Mouse (Mus musculus) MEL-GATA-1-ER (cell line): Measurements from ENCODE around the gene Bhlhe40.
A peak's percentile ranks its signal among the peaks of the same experiment; 100 is the strongest.

Source experiments
- DNase-seq: peaks from one replicate; pipeline ENCODE4 v3.0.0-alpha.2; 2012; ENCODE audit warnings: low read depth; ENCODE audit errors: extremely low read depth

Bhlhe40 gene

DNA sequence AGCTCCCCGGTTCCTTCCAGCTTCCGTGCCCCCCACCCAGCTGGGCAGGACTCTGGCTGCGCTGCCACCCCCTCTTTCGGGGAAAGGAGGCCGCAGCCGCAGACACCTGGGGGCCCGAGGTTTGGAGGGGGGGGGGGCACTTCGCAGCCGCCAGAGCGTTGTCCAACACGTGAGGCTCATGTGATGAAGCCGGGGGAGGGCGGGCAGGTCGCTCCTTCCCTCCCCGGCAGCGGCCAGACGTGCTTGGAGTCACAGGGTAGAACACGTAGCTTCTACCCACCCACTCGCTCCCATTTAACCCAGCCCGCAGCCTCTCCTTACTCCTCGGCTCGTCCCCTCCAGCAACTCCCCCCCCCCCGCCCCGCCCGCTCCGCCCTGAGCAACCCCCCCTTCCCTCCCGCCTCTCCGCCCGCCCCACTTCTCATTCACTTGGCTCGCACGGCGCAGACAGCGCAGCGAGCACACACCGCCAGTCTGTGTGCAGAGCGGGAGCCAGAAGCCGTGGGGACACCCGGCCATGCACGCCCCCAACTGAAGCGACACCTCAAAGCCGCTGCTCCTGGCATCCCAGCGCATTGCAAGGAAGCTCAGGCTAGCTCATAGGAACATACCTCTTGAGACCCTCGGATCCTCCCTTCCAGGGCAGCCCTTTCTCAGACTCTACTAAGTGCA is at the start of gene Bhlhe40:
Gene Bhlhe40, plus strand, starts transcription at position 424 of the 672 bp plus-strand sequence.
- DNase-seq = peak; percentile 90

DNA sequence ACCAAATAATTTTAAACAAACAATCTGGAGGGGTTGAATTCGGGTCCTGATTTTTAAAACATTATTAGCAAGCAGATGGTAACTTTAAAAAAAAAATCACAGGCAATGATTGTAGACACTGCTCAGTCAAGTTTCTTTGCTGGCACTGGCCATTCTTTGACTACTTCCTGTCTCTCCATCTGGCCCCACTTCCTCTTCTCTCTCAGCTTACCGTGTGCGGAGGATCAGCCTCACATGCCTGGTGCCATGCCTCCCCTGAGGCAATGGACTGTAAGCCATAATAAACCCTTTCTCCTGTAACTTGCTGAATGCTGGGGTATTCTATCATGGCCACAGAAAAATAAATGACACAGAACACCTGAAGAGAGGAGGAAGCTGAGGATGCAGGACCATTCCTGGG is 48.8 kb upstream of the Bhlhe40 start:
- no peak for DNase-seq

DNA sequence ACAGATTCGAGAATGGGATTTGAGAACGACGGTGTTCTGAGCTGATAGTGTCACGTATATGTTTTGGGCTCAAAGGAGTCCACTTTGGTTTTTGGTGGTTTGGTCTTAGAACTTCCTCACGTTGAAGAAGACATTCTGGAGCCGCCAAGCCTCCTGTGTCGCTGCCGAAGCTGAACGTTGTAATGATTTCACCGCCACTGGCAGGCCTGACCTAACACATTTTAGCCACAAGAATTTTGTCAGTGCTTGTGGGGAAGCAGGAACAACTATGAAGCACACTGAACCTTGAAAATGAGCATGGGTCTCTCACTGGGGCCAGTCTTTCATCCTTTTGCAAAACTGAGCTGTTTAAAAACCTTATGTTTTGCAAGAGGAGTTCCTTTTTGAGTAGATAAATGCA is 42.4 kb upstream of the Bhlhe40 start:
- DNase-seq = no peak

DNA sequence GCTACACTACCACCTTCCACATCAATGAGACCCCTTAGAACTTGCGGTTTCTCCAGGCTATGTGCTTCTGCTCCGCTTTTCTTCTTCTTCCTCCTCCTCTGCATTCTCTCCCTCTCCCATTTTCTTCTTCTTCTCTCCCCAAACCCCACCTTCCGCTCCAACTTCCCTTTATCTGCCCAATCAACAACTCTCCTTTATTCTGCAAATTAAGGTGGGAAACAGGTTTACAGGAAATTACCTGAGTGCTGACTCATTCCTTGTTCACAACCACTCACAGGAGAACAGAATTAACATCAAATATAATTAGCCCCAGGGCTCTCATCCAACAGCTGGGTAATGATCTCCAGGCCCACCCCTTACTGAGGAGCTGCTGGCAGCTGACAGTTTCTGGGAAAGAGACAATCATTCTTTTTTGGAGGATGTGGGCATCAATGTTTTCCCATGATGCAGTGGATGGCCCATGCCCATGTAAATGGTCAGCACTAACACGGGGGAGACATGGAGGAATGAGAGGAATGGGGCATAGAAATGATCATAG is 37.3 kb upstream of the Bhlhe40 start:
- no peak for DNase-seq

DNA sequence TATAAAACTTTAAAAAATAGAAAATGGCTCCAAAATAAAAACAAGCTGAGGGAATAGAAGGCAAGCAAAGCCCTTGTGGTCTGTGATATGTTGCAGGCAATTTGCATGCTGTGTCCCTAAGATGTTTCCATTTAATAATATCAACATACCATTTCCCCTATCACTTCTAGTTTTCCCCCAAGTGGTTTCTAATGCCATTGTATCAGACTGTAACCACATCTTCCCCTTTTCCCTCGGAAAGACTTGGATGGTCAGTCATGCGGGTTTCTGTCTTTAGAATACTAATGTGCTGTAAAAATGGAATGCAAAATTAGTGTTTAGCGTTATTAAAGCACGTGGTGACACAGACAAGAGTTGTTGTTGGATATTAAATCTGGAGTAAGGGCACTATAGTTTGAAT is 35.5 kb upstream of the Bhlhe40 start:
- no peak for DNase-seq

DNA sequence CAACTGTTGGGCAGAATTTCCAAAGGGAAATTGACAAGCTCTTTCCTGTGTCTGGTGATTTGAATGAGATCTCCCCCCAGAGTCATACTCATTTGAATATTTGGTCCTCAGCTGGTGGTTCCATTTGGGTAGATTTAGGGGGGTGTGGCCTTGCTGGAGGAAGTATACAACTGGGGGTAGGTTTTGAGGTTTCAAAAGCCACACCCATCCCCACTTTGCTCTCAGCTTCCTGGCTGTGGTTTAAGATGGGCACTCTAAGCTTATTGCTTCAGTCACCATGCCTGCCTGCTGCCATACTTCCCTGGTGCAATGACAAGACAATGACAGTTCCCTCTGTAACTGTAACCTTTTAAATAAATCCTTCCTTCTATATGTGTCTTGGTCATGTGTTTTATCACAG is 29.7 kb upstream of the Bhlhe40 start:
- peak; percentile 69 for DNase-seq

DNA sequence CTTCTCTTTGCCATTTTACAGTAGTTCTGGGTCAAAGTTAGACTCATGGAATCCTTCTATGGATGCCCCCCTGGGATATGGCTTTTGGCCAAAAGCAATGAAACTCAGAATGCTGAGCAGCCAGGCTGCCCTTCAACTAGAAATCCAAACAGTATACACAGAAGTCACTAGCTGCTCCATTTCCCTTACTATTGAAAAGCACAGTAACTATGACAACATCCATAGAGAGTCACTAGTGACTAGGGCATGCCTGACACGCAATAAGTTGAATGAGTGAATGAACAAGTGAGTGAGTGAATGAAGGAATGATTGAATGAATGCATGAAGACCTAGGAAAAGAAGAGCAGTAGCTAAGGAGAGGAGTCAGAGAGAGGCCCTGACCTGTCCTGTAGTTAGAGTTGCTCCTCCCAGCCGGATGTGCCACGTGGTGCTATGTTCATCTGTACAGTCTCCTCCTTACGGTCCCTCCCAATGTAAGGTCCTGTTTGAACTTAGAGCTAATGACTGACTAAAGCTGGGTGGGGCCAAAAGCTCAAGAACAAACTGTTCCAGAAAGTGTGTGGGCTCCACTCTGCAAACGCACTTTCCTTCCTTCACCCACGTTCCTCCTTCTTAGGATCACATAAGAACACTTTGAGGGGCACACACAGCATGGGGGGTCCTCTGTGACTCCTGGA is 22.1 kb upstream of the Bhlhe40 start:
- DNase-seq = no peak

DNA sequence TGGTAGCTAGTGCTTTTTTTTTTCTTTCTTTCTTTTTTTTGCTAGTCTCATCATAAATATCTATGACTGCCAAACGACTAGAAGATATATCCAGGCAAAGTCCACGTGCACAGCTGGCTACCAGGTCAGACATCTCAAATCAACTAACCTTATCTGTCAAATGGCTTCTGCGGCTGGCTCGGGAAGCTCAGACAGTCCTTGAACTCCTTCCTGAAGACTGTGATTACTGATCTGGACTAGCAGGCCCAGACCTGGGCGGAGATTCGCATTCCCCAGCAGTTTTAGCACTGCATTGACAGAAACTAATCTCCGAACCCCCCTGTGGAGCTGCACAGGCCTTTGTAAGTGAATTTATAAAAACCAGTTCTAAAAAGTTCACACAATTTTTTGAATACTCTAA is 18.4 kb upstream of the Bhlhe40 start:
- no peak for DNase-seq

DNA sequence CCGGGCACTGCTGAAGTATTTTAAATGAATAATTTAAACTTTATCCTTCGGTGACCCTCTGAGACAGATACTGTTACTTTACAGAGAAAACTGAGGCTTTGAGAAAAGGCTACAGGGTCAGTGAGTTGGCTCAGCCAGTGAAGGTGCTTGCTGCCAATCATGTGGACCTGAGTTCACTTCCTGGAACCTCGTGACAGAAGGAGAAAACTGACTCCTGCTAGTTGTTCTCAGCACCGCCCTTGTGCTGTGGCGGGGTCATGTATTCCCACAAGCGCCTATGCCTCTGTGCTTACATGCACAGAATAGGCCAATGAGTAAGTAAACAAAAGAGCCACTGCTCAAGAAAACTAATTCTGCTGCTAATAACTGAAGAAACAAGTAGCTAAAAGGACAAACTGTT is 17.4 kb upstream of the Bhlhe40 start:
- no peak for DNase-seq

DNA sequence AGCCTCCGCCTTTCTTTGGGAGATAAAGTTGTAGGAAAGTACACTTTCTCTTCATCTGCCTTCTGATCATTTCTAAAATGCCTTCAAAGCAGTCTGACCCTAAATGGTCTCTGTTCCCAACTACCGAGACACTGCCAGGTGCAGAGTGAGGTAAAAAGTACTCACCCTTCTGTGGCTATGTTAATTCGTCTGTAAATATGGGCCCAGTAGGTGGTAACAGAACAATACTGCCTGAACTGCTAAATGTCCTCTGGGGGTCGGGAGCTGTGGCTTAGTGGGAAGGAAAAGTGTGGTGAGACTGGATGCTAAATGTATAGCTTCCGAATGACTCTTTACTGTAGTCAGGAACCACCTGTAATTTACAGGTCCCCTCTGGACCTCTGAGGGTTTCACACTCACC is 16.1 kb upstream of the Bhlhe40 start:
- DNase-seq = no peak

DNA sequence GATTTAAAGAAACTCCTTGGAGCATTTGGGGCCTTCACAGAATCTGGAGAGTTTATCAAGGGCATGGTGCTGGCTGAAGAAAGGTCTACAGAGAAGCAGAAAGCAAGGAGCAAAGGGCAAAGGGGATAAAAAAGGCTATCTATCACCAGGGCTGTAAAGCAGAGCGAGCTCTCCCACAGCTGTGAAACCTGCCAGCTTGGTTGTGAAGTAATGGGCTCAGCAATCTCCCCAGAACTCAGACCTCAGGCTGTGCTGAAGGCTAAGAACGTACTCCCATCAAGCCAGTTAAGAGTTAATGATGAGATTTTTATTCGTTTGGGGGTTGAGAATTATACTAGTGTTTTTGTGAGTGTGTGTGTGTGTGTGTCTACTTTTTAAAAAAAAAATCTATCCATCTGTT is 13.3 kb upstream of the Bhlhe40 start:
- DNase-seq = no peak

DNA sequence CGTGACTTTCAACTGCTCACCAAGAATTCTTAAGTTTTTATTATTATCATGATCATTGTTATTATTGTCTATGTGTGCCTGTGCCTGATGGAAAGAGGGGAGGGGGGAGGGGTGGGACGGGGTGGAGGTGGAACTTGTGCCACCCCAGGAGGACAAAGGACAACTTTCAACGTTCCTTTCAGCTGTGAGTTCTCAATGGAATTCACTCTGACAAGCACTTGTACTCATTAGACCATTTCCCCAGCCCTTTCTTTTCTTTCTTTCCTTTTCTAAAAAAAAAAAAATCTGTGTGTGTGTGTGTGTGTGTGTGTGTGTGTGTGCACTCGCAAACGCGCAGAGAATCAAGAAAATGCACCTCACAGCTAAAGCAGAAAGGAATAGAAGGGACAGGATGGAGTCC is 12.4 kb upstream of the Bhlhe40 start:
- DNase-seq = no peak

DNA sequence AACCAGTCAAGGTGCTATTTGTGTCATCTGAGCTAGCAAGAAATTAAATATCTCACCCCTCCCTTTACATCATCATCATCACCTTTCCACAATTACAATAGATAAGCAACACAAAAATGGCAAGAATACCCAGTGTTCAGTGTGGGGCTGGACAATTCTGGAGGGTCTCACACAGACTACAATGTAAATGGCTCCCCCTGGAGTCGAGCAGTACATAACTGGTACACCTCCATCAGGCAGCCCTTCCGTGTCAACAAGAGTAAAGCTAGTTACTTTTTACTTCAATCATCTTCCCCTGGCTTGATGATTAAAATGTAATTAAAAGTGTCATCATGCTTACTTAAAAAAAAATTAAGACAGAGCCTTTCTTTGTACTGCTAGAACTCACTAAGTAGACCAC is 4.6 kb upstream of the Bhlhe40 start:
- no peak for DNase-seq

DNA sequence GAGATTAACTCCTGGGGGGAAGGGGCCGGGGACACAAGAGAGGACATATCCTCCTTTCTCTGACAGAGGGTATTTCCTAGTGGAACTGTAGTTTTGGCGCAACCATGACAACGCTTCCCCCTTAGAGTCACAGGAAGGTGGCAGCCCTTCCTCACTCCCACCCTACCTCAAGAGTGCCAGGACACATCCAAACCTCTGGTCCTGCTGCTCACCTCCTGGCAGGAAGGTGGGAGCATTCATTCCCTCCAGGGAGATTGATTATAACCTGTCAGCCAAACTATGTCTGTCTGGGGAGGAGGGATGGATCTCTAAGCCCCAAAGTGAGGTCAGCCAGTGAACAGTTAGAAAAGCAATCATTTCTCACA is 2.4 kb upstream of the Bhlhe40 start:
- no peak for DNase-seq

DNA sequence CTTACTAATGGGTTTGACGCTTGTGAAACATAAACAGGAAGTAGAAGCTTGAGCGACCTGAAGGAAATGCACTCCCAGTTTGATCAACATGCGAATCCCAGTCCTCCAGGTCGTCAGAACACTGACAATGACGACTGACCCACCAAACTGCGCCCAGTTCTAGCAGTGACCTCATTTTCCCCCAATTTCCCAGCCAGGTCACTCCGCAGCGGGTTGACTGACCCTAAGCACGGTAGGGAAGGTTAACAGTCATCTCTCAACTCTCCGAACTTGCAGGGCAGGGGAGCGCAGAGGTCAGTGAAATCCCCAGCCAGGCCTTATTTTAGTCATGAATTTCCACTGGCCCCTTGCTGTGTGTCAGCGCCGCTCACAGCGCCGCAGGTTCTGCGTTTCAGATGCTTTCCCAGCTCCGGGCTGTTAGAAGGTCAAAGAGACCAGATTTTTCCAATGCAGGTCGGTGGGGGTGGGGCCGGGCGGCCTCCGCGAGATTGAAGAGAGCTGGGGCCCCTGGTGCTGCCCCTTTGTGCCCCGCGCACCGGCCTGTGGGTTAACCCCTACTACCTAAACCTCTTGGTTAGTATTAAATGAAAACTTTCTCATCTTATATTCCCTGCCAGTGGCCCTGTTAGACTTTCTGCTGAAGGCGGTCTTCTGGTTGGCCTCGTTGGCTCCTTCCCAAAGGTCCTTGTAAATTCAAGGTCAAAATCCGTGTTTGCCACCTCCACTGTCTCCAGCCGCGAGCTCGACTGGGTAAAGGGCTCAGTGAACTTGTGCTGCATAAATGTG is 1.8 kb upstream of the Bhlhe40 start:
- no peak for DNase-seq

DNA sequence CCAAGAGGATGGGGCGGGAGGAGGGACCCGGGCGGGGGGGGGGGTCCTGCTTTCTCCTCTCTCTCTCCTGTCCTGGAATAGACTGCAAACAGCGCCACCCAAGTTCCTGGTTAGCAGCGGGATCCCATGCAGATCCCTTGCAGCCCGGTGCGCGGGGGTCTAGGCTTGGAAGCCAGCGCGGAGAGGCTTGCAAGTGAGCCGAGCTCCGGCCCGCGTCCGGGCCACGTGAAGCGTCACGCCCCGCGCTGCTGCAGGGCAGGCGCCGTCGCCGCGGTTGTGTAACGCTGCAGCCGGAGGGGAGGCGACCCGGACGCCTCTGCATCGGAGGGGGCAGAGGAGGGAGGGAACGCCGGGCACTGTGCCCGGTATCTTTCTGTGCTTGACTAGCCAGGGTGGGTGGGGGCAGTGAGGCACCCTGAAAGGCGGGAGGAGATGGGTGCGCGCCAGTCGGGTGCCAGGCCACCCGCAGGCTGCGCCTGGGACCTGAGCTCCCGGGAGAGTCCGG is 1.2 kb upstream of the Bhlhe40 start:
- peak; percentile 66 for DNase-seq

DNA sequence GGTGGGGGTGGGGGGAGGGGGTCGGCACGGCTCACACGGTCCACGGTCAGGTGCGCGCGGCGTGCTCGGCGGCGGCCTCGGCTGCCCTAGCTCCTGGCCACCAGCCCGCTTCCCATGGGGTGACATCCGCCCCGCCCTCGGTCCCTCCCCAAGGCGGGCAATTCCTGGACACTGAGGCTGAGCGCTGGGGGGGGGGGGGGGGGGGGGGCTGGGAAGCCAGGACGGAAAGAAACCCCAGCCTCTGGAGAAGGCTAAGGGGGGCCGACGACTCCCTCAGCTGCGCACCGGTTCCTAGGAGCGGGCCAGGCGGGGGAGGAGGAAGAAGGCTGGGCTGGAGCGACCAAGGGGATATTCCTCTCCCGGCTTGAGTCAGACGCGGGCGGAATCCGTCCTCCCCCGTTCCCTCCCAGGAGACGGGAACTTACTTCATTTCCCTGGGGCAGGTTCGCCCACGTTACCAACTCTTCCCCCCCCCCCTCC is 663 bp upstream of the Bhlhe40 start:
- no peak for DNase-seq

DNA sequence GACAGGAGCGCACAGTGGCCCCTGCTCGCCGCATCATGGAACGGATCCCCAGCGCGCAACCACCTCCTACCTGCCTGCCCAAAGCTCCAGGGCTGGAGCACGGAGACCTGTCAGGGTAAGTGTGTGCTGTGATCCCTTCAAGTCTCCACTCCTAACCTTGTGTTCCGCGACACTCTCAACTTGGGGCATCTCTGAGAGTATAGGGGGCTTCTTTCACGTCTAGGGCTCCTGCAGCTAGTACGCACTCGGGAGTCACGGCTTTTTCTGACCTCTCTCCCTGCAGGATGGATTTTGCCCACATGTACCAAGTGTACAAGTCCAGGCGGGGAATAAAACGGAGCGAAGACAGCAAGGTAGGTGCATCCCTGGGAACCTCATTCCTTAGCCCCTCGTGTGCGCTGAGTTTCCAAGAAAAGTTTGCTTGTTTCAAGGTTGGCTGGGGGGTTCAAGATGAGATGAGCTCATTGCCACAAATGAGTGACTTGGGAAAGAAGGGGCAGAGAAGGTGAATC is 505 bp downstream of the Bhlhe40 start:
- no peak for DNase-seq

DNA sequence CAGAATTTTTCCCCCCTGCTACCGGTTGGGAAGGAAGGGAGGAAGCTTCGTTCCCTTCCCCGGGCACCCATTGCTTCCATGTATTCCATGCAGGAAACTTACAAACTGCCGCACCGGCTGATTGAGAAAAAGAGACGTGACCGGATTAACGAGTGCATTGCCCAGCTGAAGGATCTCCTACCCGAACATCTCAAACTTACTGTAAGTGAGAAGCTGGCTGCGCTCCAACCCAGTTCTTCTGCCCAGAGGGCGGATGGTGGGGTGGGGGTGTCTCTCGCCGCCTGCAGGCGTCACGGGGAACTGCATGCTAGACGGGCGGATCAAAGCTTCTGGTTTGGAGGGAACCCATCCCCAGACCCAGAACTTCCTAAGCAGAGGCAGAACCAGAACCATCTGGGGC is 983 bp downstream of the Bhlhe40 start:
- DNase-seq = peak; percentile 76

DNA sequence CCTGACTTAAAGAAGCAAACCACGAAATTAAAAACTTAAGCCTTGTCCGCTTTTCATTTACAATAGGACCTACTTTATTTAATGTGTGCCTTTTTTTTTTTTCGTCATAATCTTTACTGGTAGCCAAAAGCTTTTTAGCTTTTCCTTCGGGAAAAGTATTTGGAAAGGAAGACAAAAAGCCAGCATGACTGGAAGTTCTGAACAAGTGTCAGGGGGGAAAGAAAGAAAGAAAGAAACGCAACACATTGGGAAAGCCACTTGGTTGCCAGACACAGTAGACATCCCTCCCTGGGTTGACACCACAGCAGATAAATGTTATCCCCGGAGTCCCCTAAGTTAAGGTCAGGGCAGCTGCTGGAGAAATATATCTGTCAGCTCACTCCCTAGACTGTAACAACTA is 1.5 kb downstream of the Bhlhe40 start:
- no peak for DNase-seq

DNA sequence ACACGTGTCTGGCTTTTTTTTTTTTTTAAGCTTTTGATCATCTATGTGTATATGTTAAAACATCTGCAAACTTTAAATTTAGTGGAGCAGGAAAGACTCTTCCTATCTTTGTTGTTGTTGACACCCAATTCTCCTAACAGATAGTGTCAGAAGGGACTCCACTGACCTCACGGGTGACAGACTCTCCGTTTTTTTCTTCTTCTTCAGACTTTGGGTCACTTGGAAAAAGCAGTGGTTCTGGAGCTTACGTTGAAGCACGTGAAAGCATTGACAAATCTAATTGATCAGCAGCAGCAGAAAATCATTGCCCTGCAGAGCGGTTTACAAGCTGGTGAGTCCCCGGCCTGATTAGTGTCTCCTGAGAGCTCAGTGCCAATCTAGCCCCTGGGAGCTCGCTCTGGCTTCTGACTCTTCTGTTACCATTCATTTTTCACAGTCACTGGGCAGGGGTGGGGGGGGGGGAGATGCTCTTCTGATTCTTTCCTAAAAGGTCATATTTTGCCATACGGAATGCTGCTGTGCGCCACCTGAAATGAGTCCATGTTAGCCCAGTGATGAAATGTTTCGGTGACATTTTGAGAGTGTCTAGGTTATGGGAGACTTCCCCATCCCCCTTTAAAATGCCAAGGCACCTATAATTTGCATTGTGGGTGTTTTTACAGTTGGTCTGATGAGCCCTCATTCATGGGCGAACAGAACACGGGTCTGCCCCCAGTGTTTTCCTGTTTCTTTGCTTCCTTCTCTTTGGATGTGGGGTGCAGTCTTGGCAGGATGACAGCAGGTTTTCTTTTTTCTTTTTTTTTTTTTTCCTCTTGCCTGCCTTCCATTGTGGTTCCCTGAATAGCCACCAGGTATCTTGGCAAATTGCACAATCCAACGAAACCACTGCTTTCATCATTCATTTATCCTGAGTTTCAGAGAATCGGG is 2.1 kb downstream of the Bhlhe40 start:
- no peak for DNase-seq
